Mouse (Mus musculus): ENCODE data around the gene Tacc2. TPM values are rescaled to one million over a fixed set of nuclear protein-coding genes. Genes with fewer than 3 reads are reported as not detected.
A peak's percentile ranks its signal among the peaks of the same experiment; 100 is the strongest.

The Tacc2 gene
- polyA plus RNA-seq, 1 experiment from 2014 or later: 35.2 TPM

- 76% methylated on average over 4 of the region's 4 CpGs for WGBS
- Histone ChIP-seq H3K4me2 (replicated peaks; ENCODE audit: low read depth, low read length) (no peak overlapping the region), H3K27me3 (ENCODE audit: control insufficient read depth, insufficient read depth, low read length) (no peaks in the 10 kb centered on the region), H3K27ac (ENCODE audit: low read length) (no peak overlapping the region), H3K36me3 (ENCODE audit: control insufficient read depth, insufficient read depth, low read length) (no peaks in the 10 kb centered on the region), H3K9ac (replicated peaks; ENCODE audit: low read depth, low read length) (no peak overlapping the region), H3K4me3 (ENCODE audit: low read depth, low read length) (no peak overlapping the region), H3K9me3 (ENCODE audit: control insufficient read depth, low read depth, low read length) (no peaks in the 10 kb centered on the region), H3K4me1 (ENCODE audit: control insufficient read depth, insufficient read depth, low read length) (no peaks in the 10 kb centered on the region)
- ATAC-seq (ENCODE audit: insufficient number of reproducible peaks, insufficient read depth, low FRiP score, low read depth): no peak
Observed at GRCm38 (mm10) chr7:130636902-130637301, 59.7 kb downstream of the Tacc2 start.

GRCm38 (mm10) chr7:130637811-130638210, 60.6 kb downstream of the Tacc2 start:
- WGBS: 24% methylated on average over 6 of the region's 6 CpGs
- no peak overlapping the region for H3K27ac ChIP-seq (ENCODE audit: low read length)

GRCm38 (mm10) chr7:130640681-130641080, 63.4 kb downstream of the Tacc2 start:
- Histone ChIP-seq H3K27me3 (ENCODE audit: control insufficient read depth, insufficient read depth, low read length) (no peaks in the 10 kb centered on the region), H3K9me3 (ENCODE audit: control insufficient read depth, low read depth, low read length) (no peaks in the 10 kb centered on the region), H3K9ac (replicated peaks; ENCODE audit: low read depth, low read length) (no peak overlapping the region), H3K4me3 (ENCODE audit: low read depth, low read length) (no peak overlapping the region), H3K4me2 (replicated peaks; ENCODE audit: low read depth, low read length) (no peak overlapping the region), H3K36me3 (ENCODE audit: control insufficient read depth, insufficient read depth, low read length) (no peaks in the 10 kb centered on the region), H3K27ac (ENCODE audit: low read length) (no peak overlapping the region), H3K4me1 (ENCODE audit: control insufficient read depth, insufficient read depth, low read length) (no peaks in the 10 kb centered on the region)
- WGBS: 70% methylated on average over 9 of the region's 9 CpGs
- no peak for ATAC-seq (ENCODE audit: insufficient number of reproducible peaks, insufficient read depth, low FRiP score, low read depth)

More at GRCm38 (mm10) chr7:130637811-130638210, 60.6 kb downstream of the Tacc2 start:
- H3K27me3 ChIP-seq (ENCODE audit: control insufficient read depth, insufficient read depth, low read length): no peaks in the 10 kb centered on the region
- H3K4me1 ChIP-seq (ENCODE audit: control insufficient read depth, insufficient read depth, low read length): no peaks in the 10 kb centered on the region
- H3K9ac ChIP-seq (replicated peaks; ENCODE audit: low read depth, low read length): no peak overlapping the region
- H3K9me3 ChIP-seq (ENCODE audit: control insufficient read depth, low read depth, low read length): no peaks in the 10 kb centered on the region
- no peaks in the 10 kb centered on the region for H3K36me3 ChIP-seq (ENCODE audit: control insufficient read depth, insufficient read depth, low read length)
- ATAC-seq (ENCODE audit: insufficient number of reproducible peaks, insufficient read depth, low FRiP score, low read depth): no peak
- no peak overlapping the region for H3K4me3 ChIP-seq (ENCODE audit: low read depth, low read length)
- H3K4me2 ChIP-seq (replicated peaks; ENCODE audit: low read depth, low read length): no peak overlapping the region

- WGBS: 10% methylated on average over 15 of the region's 15 CpGs
- H3K4me2 ChIP-seq (replicated peaks; ENCODE audit: low read depth, low read length): peak overlapping the region; percentile 93
- no peaks in the 10 kb centered on the region for H3K36me3 ChIP-seq (ENCODE audit: control insufficient read depth, insufficient read depth, low read length)
- ATAC-seq (ENCODE audit: insufficient number of reproducible peaks, insufficient read depth, low FRiP score, low read depth): peak; percentile 57
- peaks cover 16% of the 10 kb centered on the region; the same call in 1 of the 2 replicates for H3K4me1 ChIP-seq (ENCODE audit: control insufficient read depth, insufficient read depth, low read length)
- H3K27me3 ChIP-seq (ENCODE audit: control insufficient read depth, insufficient read depth, low read length): no peaks in the 10 kb centered on the region
- H3K4me3 ChIP-seq (ENCODE audit: low read depth, low read length): peak overlapping the region; percentile 70
- peak overlapping the region; percentile 77 for H3K9ac ChIP-seq (replicated peaks; ENCODE audit: low read depth, low read length)
- no peaks in the 10 kb centered on the region for H3K9me3 ChIP-seq (ENCODE audit: control insufficient read depth, low read depth, low read length)
- H3K27ac ChIP-seq (ENCODE audit: low read length): peak overlapping the region; percentile 97
Observed at GRCm38 (mm10) chr7:130645332-130645993, 68.2 kb downstream of the Tacc2 start.

GRCm38 (mm10) chr7:130645994-130646761, 68.9 kb downstream of the Tacc2 start:
- H3K27me3 ChIP-seq (ENCODE audit: control insufficient read depth, insufficient read depth, low read length): no peaks in the 10 kb centered on the region
- under 1% methylated on average over 55 of the region's 55 CpGs for WGBS
- no peaks in the 10 kb centered on the region for H3K36me3 ChIP-seq (ENCODE audit: control insufficient read depth, insufficient read depth, low read length)
- H3K9me3 ChIP-seq (ENCODE audit: control insufficient read depth, low read depth, low read length): no peaks in the 10 kb centered on the region
- H3K4me1 ChIP-seq (ENCODE audit: control insufficient read depth, insufficient read depth, low read length): peaks cover 16% of the 10 kb centered on the region; the same call in 1 of the 2 replicates
- peak; percentile 87 for ATAC-seq (ENCODE audit: insufficient number of reproducible peaks, insufficient read depth, low FRiP score, low read depth)
- H3K9ac ChIP-seq (replicated peaks; ENCODE audit: low read depth, low read length): peak overlapping the region; percentile 77
- peak overlapping the region; percentile 70 for H3K4me3 ChIP-seq (ENCODE audit: low read depth, low read length)
- H3K27ac ChIP-seq (ENCODE audit: low read length): peak overlapping the region; percentile 97
- H3K4me2 ChIP-seq (replicated peaks; ENCODE audit: low read depth, low read length): peak overlapping the region; percentile 93

DNA sequence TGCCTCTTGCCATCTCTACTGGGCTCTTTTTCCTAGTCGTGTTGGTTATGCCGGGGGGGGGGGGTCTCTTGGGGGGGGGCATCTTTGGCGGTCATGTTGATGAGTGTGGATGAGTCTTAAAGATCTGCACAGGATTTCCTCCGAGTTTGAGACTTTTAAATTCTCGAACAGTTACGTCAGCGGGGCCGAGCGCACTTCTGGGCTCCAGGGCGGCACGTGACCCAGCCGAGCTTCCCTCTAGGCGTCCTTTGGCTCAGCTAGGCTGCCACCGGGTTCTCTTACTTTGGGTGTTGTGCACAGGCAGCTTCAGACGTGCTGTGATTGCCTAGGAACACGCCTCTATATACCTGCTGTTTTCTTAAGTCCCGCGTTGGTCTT, 69.5 kb downstream of the Tacc2 start:
- peak; percentile 77 for ATAC-seq (ENCODE audit: insufficient number of reproducible peaks, insufficient read depth, low FRiP score, low read depth)
- H3K4me3 ChIP-seq (ENCODE audit: low read depth, low read length): peak overlapping the region; percentile 70
- no peaks in the 10 kb centered on the region for H3K9me3 ChIP-seq (ENCODE audit: control insufficient read depth, low read depth, low read length)
- H3K4me1 ChIP-seq (ENCODE audit: control insufficient read depth, insufficient read depth, low read length): peaks cover 16% of the 10 kb centered on the region; the same call in 1 of the 2 replicates
- under 1% methylated on average over 18 of the region's 18 CpGs for WGBS
- no peaks in the 10 kb centered on the region for H3K27me3 ChIP-seq (ENCODE audit: control insufficient read depth, insufficient read depth, low read length)
- peak overlapping the region; percentile 97 for H3K27ac ChIP-seq (ENCODE audit: low read length)
- H3K4me2 ChIP-seq (replicated peaks; ENCODE audit: low read depth, low read length): peak overlapping the region; percentile 93
- H3K9ac ChIP-seq (replicated peaks; ENCODE audit: low read depth, low read length): peak overlapping the region; percentile 77
- no peaks in the 10 kb centered on the region for H3K36me3 ChIP-seq (ENCODE audit: control insufficient read depth, insufficient read depth, low read length)

GRCm38 (mm10) chr7:130648061-130648460, 70.8 kb downstream of the Tacc2 start:
- H3K4me1 ChIP-seq (ENCODE audit: control insufficient read depth, insufficient read depth, low read length): peaks cover 16% of the 10 kb centered on the region; the same call in 1 of the 2 replicates
- H3K9ac ChIP-seq (replicated peaks; ENCODE audit: low read depth, low read length): no peak overlapping the region
- no peaks in the 10 kb centered on the region for H3K9me3 ChIP-seq (ENCODE audit: control insufficient read depth, low read depth, low read length)
- ATAC-seq (ENCODE audit: insufficient number of reproducible peaks, insufficient read depth, low FRiP score, low read depth): no peak
- no peaks in the 10 kb centered on the region for H3K27me3 ChIP-seq (ENCODE audit: control insufficient read depth, insufficient read depth, low read length)
- no peak overlapping the region for H3K4me2 ChIP-seq (replicated peaks; ENCODE audit: low read depth, low read length)
- no peak overlapping the region for H3K27ac ChIP-seq (ENCODE audit: low read length)
- H3K4me3 ChIP-seq (ENCODE audit: low read depth, low read length): no peak overlapping the region
- WGBS: 80% methylated on average over 4 of the region's 4 CpGs
- H3K36me3 ChIP-seq (ENCODE audit: control insufficient read depth, insufficient read depth, low read length): no peaks in the 10 kb centered on the region

DNA sequence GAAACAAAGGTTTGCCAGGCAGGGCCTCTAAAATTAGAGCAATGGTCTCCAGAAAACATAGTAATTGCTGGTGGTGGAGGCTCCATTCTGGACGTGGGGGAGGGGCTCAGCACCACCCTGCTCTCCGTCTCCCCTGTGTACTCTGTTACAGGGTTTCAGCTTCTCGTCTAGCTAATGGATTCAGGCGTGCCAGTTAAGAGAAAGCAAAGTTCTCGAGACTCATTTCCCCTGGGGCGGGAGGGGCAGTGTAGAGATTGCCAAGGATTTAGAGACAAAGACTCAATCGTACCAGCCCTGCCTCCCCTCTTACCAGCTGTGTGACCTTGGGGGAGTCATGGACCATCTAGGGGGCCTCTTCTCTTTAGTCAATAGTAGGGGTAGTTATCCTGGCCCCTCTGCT, 72.0 kb downstream of the Tacc2 start:
- no peaks in the 10 kb centered on the region for H3K36me3 ChIP-seq (ENCODE audit: control insufficient read depth, insufficient read depth, low read length)
- 30% methylated on average over 7 of the region's 7 CpGs for WGBS
- no peak overlapping the region for H3K4me2 ChIP-seq (replicated peaks; ENCODE audit: low read depth, low read length)
- H3K9me3 ChIP-seq (ENCODE audit: control insufficient read depth, low read depth, low read length): no peaks in the 10 kb centered on the region
- H3K9ac ChIP-seq (replicated peaks; ENCODE audit: low read depth, low read length): no peak overlapping the region
- no peak overlapping the region for H3K27ac ChIP-seq (ENCODE audit: low read length)
- no peak for ATAC-seq (ENCODE audit: insufficient number of reproducible peaks, insufficient read depth, low FRiP score, low read depth)
- peaks cover 20% of the 10 kb centered on the region for H3K4me1 ChIP-seq (ENCODE audit: control insufficient read depth, insufficient read depth, low read length)
- H3K27me3 ChIP-seq (ENCODE audit: control insufficient read depth, insufficient read depth, low read length): no peaks in the 10 kb centered on the region
- no peak overlapping the region for H3K4me3 ChIP-seq (ENCODE audit: low read depth, low read length)

All from stomach, embryonic 14.5 days (tissue).